Mouse (Mus musculus) hindbrain, embryonic 12.5 days (tissue): ENCODE measurements around the gene Nrp1. TPM values are rescaled to one million over a fixed set of nuclear protein-coding genes. Genes with fewer than 3 reads are reported as not detected.

Experiments
- ATAC-seq: fragments of 200-750 bp; cut with Nextera tagmentation; 2 replicates; pipeline ENCODE4 v1.8.0; 2017; ENCODE audit warnings: moderate TSS enrichment; ENCODE audit not compliant: low FRiP score
- H3K27ac ChIP-seq: fragments of 300-500 bp; sonication (generic); 2 replicates; pipeline ENCODE4 v1.5.1; 2016; ENCODE audit warnings: mild to moderate bottlenecking
- H3K27me3 ChIP-seq: fragments of 300-500 bp; sonication (generic); 2 replicates; pipeline ENCODE4 v1.6.1; 2016; ENCODE audit warnings: mild to moderate bottlenecking
- H3K36me3 ChIP-seq: fragments of 300-500 bp; sonication (generic); 2 replicates; pipeline ENCODE4 v1.6.1; 2016; ENCODE audit warnings: mild to moderate bottlenecking
- H3K4me1 ChIP-seq: fragments of 300-500 bp; sonication (generic); 2 replicates; pipeline ENCODE4 v1.6.1; 2016
- H3K4me2 ChIP-seq: fragments of 300-500 bp; sonication (generic); replicated peaks from 2 replicates; pipeline ENCODE4 v1.6.1; 2016; ENCODE audit warnings: mild to moderate bottlenecking
- H3K4me3 ChIP-seq: fragments of 300-500 bp; sonication (generic); 2 replicates; pipeline ENCODE4 v1.5.1; 2016; ENCODE audit warnings: mild to moderate bottlenecking
- H3K9ac ChIP-seq: fragments of 300-500 bp; sonication (generic); 2 replicates; pipeline ENCODE4 v1.6.1; 2016; ENCODE audit warnings: mild to moderate bottlenecking, moderate library complexity
- H3K9me3 ChIP-seq: fragments of 300-500 bp; sonication (generic); replicated peaks from 2 replicates; pipeline ENCODE4 v1.6.1; 2016; ENCODE audit warnings: mild to moderate bottlenecking
- WGBS: fragments of 180-500 bp; shearing (Covaris S2); methylation state at CpG from one replicate; pipeline ENCODE4 v1.1.7; 2016; 5-methylcytosine and 5-hydroxymethylcytosine counted together
- polyA plus RNA-seq: library from polyadenylated mRNA; unstranded; fragments of >200 nt; fragmentation: Nextera tagmentation; extraction: Ambion mirVana; gene quantifications from 2 replicates; pipeline ENCODE4 v1.2.1, GENCODE M21; 2016

Gene Nrp1
- 48.5 and 59.5 TPM in 2 replicates for polyA plus RNA-seq

- H3K9ac ChIP-seq, result peak within 1 kb of the TSS; percentile 81
- peaks cover 11% of the 10 kb centered on the region for H3K27me3 ChIP-seq
- no peaks in the 10 kb centered on the region for H3K36me3 ChIP-seq
- peak; percentile 35 for ATAC-seq
- peak within 1 kb of the TSS; percentile 100 for H3K4me2 ChIP-seq
- no peaks in the 10 kb centered on the region for H3K9me3 ChIP-seq
- H3K4me3 ChIP-seq, result peak within 1 kb of the TSS; percentile 79
- WGBS, result under 1% methylated on average over 21 of the region's 21 CpGs
- H3K4me1 ChIP-seq, result peaks cover 27% of the 10 kb centered on the region
- H3K27ac ChIP-seq, result peak within 1 kb of the TSS; percentile 90
Observed at GRCm38 (mm10) chr8:128358406-128358755, at the start of gene Nrp1. Gene Nrp1, plus strand, starts transcription at chr8:128358604.

GRCm38 (mm10) chr8:128320797-128321196 lies 37.6 kb upstream of the Nrp1 start:
- H3K27me3 ChIP-seq, result no peaks in the 10 kb centered on the region
- H3K9me3 ChIP-seq, result no peaks in the 10 kb centered on the region
- no peak overlapping the region for H3K9ac ChIP-seq
- 87% methylated on average over 2 of the region's 2 CpGs for WGBS
- no peak for ATAC-seq
- no peaks in the 10 kb centered on the region for H3K36me3 ChIP-seq
- H3K4me1 ChIP-seq, result no peaks in the 10 kb centered on the region
- no peak overlapping the region for H3K4me2 ChIP-seq
- no peak overlapping the region for H3K4me3 ChIP-seq
- H3K27ac ChIP-seq, result no peak overlapping the region

GRCm38 (mm10) chr8:128327281-128327680 lies 31.1 kb upstream of the Nrp1 start:
- Histone ChIP-seq H3K9me3 (no peaks in the 10 kb centered on the region), H3K9ac (no peak overlapping the region), H3K4me2 (no peak overlapping the region), H3K4me1 (no peaks in the 10 kb centered on the region), H3K27me3 (no peaks in the 10 kb centered on the region), H3K36me3 (no peaks in the 10 kb centered on the region), H3K27ac (no peak overlapping the region), H3K4me3 (no peak overlapping the region)
- WGBS, result 91% methylated on average over 1 of the region's 1 CpGs
- no peak for ATAC-seq

GRCm38 (mm10) chr8:128327922-128328321 lies 30.5 kb upstream of the Nrp1 start:
- H3K4me3 ChIP-seq, result no peak overlapping the region
- H3K9me3 ChIP-seq, result no peaks in the 10 kb centered on the region
- H3K9ac ChIP-seq, result no peak overlapping the region
- WGBS, result 25% methylated on average over 2 of the region's 2 CpGs
- no peak overlapping the region for H3K27ac ChIP-seq
- ATAC-seq, result no peak
- no peak overlapping the region for H3K4me2 ChIP-seq
- no peaks in the 10 kb centered on the region for H3K4me1 ChIP-seq
- no peaks in the 10 kb centered on the region for H3K27me3 ChIP-seq
- H3K36me3 ChIP-seq, result no peaks in the 10 kb centered on the region

- no peak for ATAC-seq
- Histone ChIP-seq H3K4me3 (no peak overlapping the region), H3K4me1 (no peaks in the 10 kb centered on the region), H3K27ac (no peak overlapping the region), H3K27me3 (no peaks in the 10 kb centered on the region), H3K9me3 (no peaks in the 10 kb centered on the region), H3K4me2 (no peak overlapping the region), H3K9ac (no peak overlapping the region), H3K36me3 (no peaks in the 10 kb centered on the region)
- 89% methylated on average over 3 of the region's 3 CpGs for WGBS
Observed at GRCm38 (mm10) chr8:128329502-128329901, 28.9 kb upstream of the Nrp1 start.

GRCm38 (mm10) chr8:128335976-128336375 lies 22.4 kb upstream of the Nrp1 start:
- Histone ChIP-seq H3K27ac (no peak overlapping the region), H3K9me3 (no peaks in the 10 kb centered on the region), H3K27me3 (no peaks in the 10 kb centered on the region), H3K4me1 (no peaks in the 10 kb centered on the region), H3K4me3 (no peak overlapping the region), H3K36me3 (no peaks in the 10 kb centered on the region), H3K9ac (no peak overlapping the region), H3K4me2 (no peak overlapping the region)
- WGBS, result 93% methylated on average over 3 of the region's 3 CpGs
- ATAC-seq, result no peak

GRCm38 (mm10) chr8:128338951-128339350 lies 19.5 kb upstream of the Nrp1 start:
- H3K27ac ChIP-seq, result no peak overlapping the region
- H3K4me2 ChIP-seq, result no peak overlapping the region
- H3K27me3 ChIP-seq, result no peaks in the 10 kb centered on the region
- no peaks in the 10 kb centered on the region for H3K9me3 ChIP-seq
- ATAC-seq, result no peak
- no peak overlapping the region for H3K9ac ChIP-seq
- no peak overlapping the region for H3K4me3 ChIP-seq
- no peaks in the 10 kb centered on the region for H3K4me1 ChIP-seq
- H3K36me3 ChIP-seq, result no peaks in the 10 kb centered on the region

GRCm38 (mm10) chr8:128339521-128339920 lies 18.9 kb upstream of the Nrp1 start:
- Histone ChIP-seq H3K4me2 (no peak overlapping the region), H3K36me3 (no peaks in the 10 kb centered on the region), H3K9ac (no peak overlapping the region), H3K4me1 (no peaks in the 10 kb centered on the region), H3K9me3 (no peaks in the 10 kb centered on the region), H3K27ac (no peak overlapping the region), H3K27me3 (no peaks in the 10 kb centered on the region), H3K4me3 (no peak overlapping the region)
- 86% methylated on average over 3 of the region's 3 CpGs for WGBS
- ATAC-seq, result no peak

- no peak overlapping the region for H3K27ac ChIP-seq
- H3K9me3 ChIP-seq, result no peaks in the 10 kb centered on the region
- no peak overlapping the region for H3K9ac ChIP-seq
- peaks cover 3% of the 10 kb centered on the region; the same call in 1 of the 2 replicates for H3K4me1 ChIP-seq
- no peak overlapping the region for H3K4me2 ChIP-seq
- no peak for ATAC-seq
- H3K36me3 ChIP-seq, result no peaks in the 10 kb centered on the region
- no peaks in the 10 kb centered on the region for H3K27me3 ChIP-seq
- no peak overlapping the region for H3K4me3 ChIP-seq
Observed at GRCm38 (mm10) chr8:128350405-128350804, 8.0 kb upstream of the Nrp1 start.

GRCm38 (mm10) chr8:128351211-128351610 lies 7.2 kb upstream of the Nrp1 start:
- Histone ChIP-seq H3K4me3 (no peak overlapping the region), H3K4me1 (peaks cover 3% of the 10 kb centered on the region; the same call in 1 of the 2 replicates), H3K9me3 (no peaks in the 10 kb centered on the region), H3K36me3 (no peaks in the 10 kb centered on the region), H3K27me3 (peaks cover 3% of the 10 kb centered on the region; the same call in 1 of the 2 replicates), H3K9ac (no peak overlapping the region), H3K4me2 (no peak overlapping the region), H3K27ac (no peak overlapping the region)
- ATAC-seq, result no peak

- H3K36me3 ChIP-seq, result no peaks in the 10 kb centered on the region
- no peak overlapping the region for H3K4me3 ChIP-seq
- 87% methylated on average over 2 of the region's 2 CpGs for WGBS
- no peak for ATAC-seq
- H3K27me3 ChIP-seq, result peaks cover 8% of the 10 kb centered on the region; the same call in 1 of the 2 replicates
- no peak overlapping the region for H3K9ac ChIP-seq
- H3K27ac ChIP-seq, result no peak overlapping the region
- H3K4me1 ChIP-seq, result peaks cover 12% of the 10 kb centered on the region
- no peak overlapping the region for H3K4me2 ChIP-seq
- no peaks in the 10 kb centered on the region for H3K9me3 ChIP-seq
Observed at GRCm38 (mm10) chr8:128352821-128353220, 5.6 kb upstream of the Nrp1 start.

- ATAC-seq, result no peak
- no peak overlapping the region for H3K9ac ChIP-seq
- peaks cover 17% of the 10 kb centered on the region for H3K4me1 ChIP-seq
- H3K9me3 ChIP-seq, result no peaks in the 10 kb centered on the region
- 5% methylated on average over 1 of the region's 1 CpGs for WGBS
- H3K27me3 ChIP-seq, result peaks cover 8% of the 10 kb centered on the region; the same call in 1 of the 2 replicates
- H3K36me3 ChIP-seq, result no peaks in the 10 kb centered on the region
- no peak overlapping the region for H3K27ac ChIP-seq
- no peak overlapping the region for H3K4me3 ChIP-seq
- no peak overlapping the region for H3K4me2 ChIP-seq
Observed at GRCm38 (mm10) chr8:128353999-128354398, 4.4 kb upstream of the Nrp1 start.

- peaks cover 8% of the 10 kb centered on the region; the same call in 1 of the 2 replicates for H3K27me3 ChIP-seq
- no peak overlapping the region for H3K4me3 ChIP-seq
- no peak overlapping the region for H3K27ac ChIP-seq
- H3K9me3 ChIP-seq, result no peaks in the 10 kb centered on the region
- WGBS, result 97% methylated on average over 1 of the region's 1 CpGs
- ATAC-seq, result no peak
- peaks cover 17% of the 10 kb centered on the region for H3K4me1 ChIP-seq
- H3K9ac ChIP-seq, result no peak overlapping the region
- H3K36me3 ChIP-seq, result no peaks in the 10 kb centered on the region
- no peak overlapping the region for H3K4me2 ChIP-seq
Observed at GRCm38 (mm10) chr8:128355091-128355490, 3.3 kb upstream of the Nrp1 start.
